Mouse (Mus musculus) WW6 (cell line): ENCODE data around the gene Gm8764.
"Not testable (repeated sequence)": the region's sequence is repeated elsewhere in the genome, so short reads cannot be mapped to it uniquely, and the experiment has no call there.

Source experiments
- DNase-seq: peaks from one replicate; pipeline ENCODE4 v3.0.0-alpha.2; 2013; ENCODE audit warnings: low read depth, low spot score

Gm8764 gene

DNA sequence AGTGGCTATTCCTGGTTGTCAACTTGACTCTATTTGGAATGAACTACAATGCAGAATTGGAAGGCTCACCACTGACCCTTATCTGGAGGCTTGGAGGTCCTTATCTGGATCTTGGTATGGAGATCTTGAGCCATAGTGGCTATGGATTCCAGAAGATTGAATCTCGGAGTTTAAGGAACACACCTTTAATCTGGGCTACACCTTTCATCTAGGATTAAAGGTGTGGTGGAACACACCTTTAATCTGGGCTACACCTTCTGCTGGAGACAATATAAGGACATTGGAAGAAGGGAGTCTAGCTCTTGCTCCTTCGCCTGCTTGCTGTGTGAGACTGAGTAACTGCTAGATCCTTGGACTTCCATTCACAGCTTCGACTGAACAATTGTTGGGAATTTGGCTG is at the start of gene Gm8764:
Gene Gm8764, plus strand, starts transcription at position 301 of the 400 bp plus-strand sequence.
- DNase-seq = not testable (repeated sequence)

GRCm38 (mm10) chr10:104110044-104110443 is 49.8 kb upstream of the Gm8764 start:
- DNase-seq = no peak

DNA sequence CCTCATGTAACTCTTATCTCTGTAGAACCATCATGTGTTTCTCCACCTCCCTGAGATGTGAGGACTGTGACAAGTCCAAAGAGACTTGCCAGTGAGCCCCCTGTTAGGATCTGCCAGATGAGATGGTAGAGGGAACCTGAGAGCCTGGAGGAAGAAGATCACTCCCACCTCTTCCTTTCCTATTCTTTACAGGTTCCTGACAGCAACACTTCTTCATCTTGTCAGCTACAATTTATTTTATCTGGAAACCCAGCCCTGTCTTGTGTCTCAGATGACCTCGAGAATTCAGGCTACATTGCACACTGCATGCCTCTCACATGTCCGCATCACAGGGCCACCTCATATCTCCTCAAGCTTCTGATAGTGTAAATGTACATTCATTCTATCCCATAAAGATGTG is 41.5 kb upstream of the Gm8764 start:
- DNase-seq = no peak

DNA sequence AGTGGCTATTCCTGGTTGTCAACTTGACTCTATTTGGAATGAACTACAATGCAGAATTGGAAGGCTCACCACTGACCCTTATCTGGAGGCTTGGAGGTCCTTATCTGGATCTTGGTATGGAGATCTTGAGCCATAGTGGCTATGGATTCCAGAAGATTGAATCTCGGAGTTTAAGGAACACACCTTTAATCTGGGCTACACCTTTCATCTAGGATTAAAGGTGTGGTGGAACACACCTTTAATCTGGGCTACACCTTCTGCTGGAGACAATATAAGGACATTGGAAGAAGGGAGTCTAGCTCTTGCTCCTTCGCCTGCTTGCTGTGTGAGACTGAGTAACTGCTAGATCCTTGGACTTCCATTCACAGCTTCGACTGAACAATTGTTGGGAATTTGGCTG is 17.1 kb upstream of the Gm8764 start, which contains the start of gene Gm21293:
Gene Gm21293, plus strand, starts transcription at position 301 of the 400 bp plus-strand sequence.
- DNase-seq = not testable (repeated sequence)

DNA sequence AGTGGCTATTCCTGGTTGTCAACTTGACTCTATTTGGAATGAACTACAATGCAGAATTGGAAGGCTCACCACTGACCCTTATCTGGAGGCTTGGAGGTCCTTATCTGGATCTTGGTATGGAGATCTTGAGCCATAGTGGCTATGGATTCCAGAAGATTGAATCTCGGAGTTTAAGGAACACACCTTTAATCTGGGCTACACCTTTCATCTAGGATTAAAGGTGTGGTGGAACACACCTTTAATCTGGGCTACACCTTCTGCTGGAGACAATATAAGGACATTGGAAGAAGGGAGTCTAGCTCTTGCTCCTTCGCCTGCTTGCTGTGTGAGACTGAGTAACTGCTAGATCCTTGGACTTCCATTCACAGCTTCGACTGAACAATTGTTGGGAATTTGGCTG is 8.6 kb upstream of the Gm8764 start, which contains the start of gene Gm6763:
Gene Gm6763, plus strand, starts transcription at position 301 of the 400 bp plus-strand sequence.
- DNase-seq = not testable (repeated sequence)

DNA sequence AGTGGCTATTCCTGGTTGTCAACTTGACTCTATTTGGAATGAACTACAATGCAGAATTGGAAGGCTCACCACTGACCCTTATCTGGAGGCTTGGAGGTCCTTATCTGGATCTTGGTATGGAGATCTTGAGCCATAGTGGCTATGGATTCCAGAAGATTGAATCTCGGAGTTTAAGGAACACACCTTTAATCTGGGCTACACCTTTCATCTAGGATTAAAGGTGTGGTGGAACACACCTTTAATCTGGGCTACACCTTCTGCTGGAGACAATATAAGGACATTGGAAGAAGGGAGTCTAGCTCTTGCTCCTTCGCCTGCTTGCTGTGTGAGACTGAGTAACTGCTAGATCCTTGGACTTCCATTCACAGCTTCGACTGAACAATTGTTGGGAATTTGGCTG is 8.4 kb downstream of the Gm8764 start, which contains the start of gene Gm21304:
Gene Gm21304, plus strand, starts transcription at position 301 of the 400 bp plus-strand sequence.
- not testable (repeated sequence) for DNase-seq

DNA sequence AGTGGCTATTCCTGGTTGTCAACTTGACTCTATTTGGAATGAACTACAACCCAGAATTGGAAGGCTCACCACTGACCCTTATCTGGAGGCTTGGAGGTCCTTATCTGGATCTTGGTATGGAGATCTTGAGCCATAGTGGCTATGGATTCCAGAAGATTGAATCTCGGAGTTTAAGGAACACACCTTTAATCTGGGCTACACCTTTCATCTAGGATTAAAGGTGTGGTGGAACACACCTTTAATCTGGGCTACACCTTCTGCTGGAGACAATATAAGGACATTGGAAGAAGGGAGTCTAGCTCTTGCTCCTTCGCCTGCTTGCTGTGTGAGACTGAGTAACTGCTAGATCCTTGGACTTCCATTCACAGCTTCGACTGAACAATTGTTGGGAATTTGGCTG is 16.9 kb downstream of the Gm8764 start, which contains the start of gene Gm21312:
Gene Gm21312, plus strand, starts transcription at position 301 of the 400 bp plus-strand sequence.
- not testable (repeated sequence) for DNase-seq

DNA sequence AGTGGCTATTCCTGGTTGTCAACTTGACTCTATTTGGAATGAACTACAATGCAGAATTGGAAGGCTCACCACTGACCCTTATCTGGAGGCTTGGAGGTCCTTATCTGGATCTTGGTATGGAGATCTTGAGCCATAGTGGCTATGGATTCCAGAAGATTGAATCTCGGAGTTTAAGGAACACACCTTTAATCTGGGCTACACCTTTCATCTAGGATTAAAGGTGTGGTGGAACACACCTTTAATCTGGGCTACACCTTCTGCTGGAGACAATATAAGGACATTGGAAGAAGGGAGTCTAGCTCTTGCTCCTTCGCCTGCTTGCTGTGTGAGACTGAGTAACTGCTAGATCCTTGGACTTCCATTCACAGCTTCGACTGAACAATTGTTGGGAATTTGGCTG is 25.4 kb downstream of the Gm8764 start, which contains the start of gene Gm20765:
Gene Gm20765, plus strand, starts transcription at position 301 of the 400 bp plus-strand sequence.
- not testable (repeated sequence) for DNase-seq

- DNase-seq = not testable (repeated sequence)
Measured at GRCm38 (mm10) chr10:104193742-104194141, 33.9 kb downstream of the Gm8764 start, which contains the start of gene Gm4340. Gene Gm4340 (plus strand): TSS chr10:104194042.

- DNase-seq = no peak
Measured at GRCm38 (mm10) chr10:104209655-104210054, 49.8 kb downstream of the Gm8764 start.

DNA sequence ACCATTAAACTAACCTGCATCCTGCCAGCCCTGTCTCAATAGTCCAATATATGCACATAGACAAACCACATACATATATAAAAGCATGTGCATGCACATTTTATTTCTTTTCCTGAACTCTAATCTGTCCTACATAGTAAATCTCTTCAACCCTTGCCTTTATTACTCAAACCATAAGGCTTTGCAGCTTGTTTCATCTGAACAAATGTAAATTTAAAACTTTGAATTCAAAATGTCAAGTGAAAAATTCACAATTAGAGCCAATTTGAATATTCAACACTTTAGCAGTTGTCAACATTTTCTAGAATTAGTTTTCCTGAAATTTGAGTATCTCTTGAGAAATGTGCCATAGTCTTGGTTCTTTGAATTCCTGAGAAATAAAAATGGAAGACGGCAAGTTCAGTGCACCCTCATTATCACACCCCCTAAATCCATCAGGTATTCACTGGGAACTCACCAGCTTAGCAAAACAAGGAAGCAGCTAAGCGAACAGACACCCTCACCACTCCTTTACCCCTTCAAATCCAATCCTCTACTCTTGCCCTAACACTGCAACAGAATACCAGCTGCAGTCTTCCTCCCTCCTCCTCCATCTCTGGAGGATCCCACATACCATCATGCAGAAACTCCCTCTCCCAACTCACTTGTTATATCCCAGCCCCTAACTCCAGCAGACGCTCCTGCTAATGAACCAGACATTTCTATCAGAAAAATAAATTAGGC is 50.6 kb downstream of the Gm8764 start:
- DNase-seq = no peak
